Mouse (Mus musculus): ENCODE data around the gene Ocln. TPM values are rescaled to one million over a fixed set of nuclear protein-coding genes. Genes with fewer than 3 reads are reported as not detected.

Ocln gene
- polyA plus RNA-seq, 1 experiment from 2014 or later: 76.9 TPM

DNA sequence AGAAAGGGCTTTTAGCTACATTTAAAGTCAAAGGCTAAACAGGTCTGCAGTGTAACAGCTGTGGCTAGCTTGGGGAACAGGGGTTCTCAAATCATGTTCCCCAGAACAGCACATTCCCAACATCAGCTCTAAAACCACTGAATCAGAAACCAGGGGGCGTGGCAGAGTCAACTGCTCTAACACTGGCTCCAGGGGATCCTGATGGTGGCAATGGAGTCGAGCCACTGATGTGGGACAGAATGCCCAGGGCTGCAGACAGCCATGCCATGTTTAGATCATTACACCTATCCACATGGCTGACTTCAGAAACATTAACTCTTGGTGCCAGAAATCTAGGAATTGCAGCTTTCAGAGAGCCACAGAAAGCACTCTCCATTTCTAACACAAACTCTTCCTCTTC is 33.4 kb downstream of the Ocln start:
- Histone ChIP-seq H3K4me1 (ENCODE audit: insufficient read depth, low read depth, low read length) (no peaks in the 10 kb centered on the region), H3K27ac (ENCODE audit: low read length) (no peak overlapping the region), H3K4me2 (replicated peaks; ENCODE audit: low read depth, low read length) (no peak overlapping the region), H3K9ac (replicated peaks; ENCODE audit: low read depth) (no peak overlapping the region), H3K9me3 (ENCODE audit: low read length) (no peaks in the 10 kb centered on the region), H3K27me3 (replicated peaks; ENCODE audit: insufficient read depth, low read length) (no peaks in the 10 kb centered on the region), H3K36me3 (ENCODE audit: insufficient read depth, low read length) (no peaks in the 10 kb centered on the region), H3K4me3 (ENCODE audit: low read depth, low read length) (no peak overlapping the region)
- DNase-seq (ENCODE audit: low spot score) (no peak), ATAC-seq (no peak)
- 78% methylated on average over 2 of the region's 2 CpGs for WGBS
- TF ChIP-seq EP300 (IDR thresholded peaks at IDR 0.05) (no peak), CTCF (IDR thresholded peaks at IDR 0.05) (no peak)

DNA sequence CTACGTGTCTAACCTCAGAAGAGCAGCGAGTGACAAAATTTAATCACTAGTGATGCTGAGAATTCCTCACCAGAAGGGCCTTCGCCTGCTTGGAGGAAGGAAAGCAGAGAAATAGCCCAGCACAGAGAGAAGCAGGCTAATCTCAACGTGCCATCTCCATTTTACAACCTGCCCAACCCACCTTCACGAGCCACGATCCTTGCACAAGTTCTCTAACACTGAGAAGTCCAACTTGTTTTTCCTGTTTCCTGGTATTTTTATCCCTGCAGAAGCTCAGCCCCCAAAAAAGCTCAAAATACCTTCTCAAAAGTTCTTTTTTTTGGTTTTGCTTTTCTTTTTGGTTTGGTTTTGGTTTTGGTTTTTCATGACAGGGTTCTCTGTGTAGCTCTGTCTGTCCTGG is 34.3 kb downstream of the Ocln start:
- H3K4me3 ChIP-seq (ENCODE audit: low read depth, low read length): no peak overlapping the region
- H3K4me2 ChIP-seq (replicated peaks; ENCODE audit: low read depth, low read length): no peak overlapping the region
- DNase-seq (ENCODE audit: low spot score) (peak; percentile 82), ATAC-seq (peak; percentile 47)
- H3K36me3 ChIP-seq (ENCODE audit: insufficient read depth, low read length): no peaks in the 10 kb centered on the region
- WGBS: 51% methylated on average over 6 of the region's 6 CpGs
- H3K9ac ChIP-seq (replicated peaks; ENCODE audit: low read depth): no peak overlapping the region
- no peaks in the 10 kb centered on the region for H3K27me3 ChIP-seq (replicated peaks; ENCODE audit: insufficient read depth, low read length)
- no peaks in the 10 kb centered on the region for H3K4me1 ChIP-seq (ENCODE audit: insufficient read depth, low read depth, low read length)
- 0 out of 2 replicates have a peak overlapping the region, but pooled peaks have one; percentile 32 for H3K27ac ChIP-seq (ENCODE audit: low read length)
- TF ChIP-seq CTCF (IDR thresholded peaks at IDR 0.05) (no peak), EP300 (IDR thresholded peaks at IDR 0.05) (peak; percentile 47; the same call in 1 of the 2 replicates)
- H3K9me3 ChIP-seq (ENCODE audit: low read length): no peaks in the 10 kb centered on the region

DNA sequence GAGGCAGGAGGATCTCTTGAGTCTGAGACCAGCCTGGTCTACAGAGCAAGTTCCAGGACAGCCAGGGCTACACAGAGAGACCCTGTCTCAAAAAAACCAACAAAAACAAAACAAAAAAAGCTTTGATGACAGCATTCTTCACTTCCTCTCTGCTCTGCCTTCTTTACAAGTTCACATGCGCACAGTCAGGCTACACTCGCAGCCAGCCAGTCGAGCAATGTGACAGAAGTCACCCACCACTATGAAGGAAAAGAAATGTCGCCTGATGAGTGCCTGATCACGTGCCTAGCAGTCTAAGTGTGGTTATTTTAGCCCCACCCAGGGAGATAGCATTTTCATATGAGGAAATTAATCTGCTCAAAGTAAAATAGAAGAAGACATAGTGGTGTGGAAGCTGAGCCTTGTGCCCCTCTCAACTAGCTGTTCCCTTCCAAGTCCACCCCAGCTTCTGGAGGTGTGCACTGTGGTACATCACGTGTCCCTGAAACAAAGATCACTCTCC is 34.8 kb downstream of the Ocln start:
- no peak for TF ChIP-seq EP300 (IDR thresholded peaks at IDR 0.05)
- TF ChIP-seq CTCF (IDR thresholded peaks at IDR 0.05): no peak
- H3K27me3 ChIP-seq (replicated peaks; ENCODE audit: insufficient read depth, low read length): no peaks in the 10 kb centered on the region
- no peaks in the 10 kb centered on the region for H3K9me3 ChIP-seq (ENCODE audit: low read length)
- H3K36me3 ChIP-seq (ENCODE audit: insufficient read depth, low read length): no peaks in the 10 kb centered on the region
- DNase-seq (ENCODE audit: low spot score) (no peak), ATAC-seq (no peak)
- no peak overlapping the region for H3K9ac ChIP-seq (replicated peaks; ENCODE audit: low read depth)
- H3K4me3 ChIP-seq (ENCODE audit: low read depth, low read length): no peak overlapping the region
- WGBS: 58% methylated on average over 6 of the region's 6 CpGs
- H3K4me2 ChIP-seq (replicated peaks; ENCODE audit: low read depth, low read length): no peak overlapping the region
- H3K4me1 ChIP-seq (ENCODE audit: insufficient read depth, low read depth, low read length): no peaks in the 10 kb centered on the region
- peak overlapping the region; percentile 32; the same call in 1 of the 2 replicates for H3K27ac ChIP-seq (ENCODE audit: low read length)

DNA sequence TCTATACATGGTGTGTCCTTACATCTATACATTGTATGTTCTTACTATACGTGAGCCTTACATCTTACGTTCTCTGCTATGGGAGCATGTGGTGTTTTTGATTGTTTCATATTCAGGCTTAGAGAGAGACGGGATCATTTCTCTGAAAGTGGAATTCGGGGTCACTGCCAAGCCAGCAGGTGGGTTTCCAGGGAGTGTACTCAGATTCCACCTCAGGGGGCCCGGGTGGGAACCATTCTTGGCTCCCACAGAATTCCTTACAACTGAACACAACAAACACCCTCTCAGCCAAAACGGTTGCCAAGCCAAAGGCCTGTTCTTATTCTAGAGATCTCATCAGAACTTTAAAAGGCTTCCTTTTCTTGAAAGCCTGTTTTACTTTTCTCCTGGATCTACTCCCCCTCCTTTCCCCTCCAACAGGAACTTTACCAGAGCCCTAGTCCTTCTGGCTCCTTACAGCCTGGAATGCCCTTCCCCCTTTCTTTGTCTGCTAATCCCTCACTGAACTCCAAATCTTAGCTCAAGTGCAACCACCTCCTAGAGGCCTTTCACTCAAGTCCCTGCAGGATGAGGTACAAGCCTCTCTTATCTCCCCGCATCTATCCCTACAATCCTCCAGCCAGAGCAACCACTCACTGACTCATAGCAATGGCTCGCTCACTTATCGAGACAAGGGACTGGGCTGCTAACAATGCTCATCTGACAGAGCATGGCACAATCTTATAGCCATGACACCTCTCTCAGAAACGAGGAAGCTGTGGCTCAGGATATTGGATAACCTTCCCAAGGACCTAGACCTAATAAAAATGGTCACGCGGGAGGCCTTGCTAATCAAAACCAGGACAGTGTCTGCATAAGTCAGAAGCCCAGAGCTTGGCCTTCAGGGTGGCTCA is 36.1 kb downstream of the Ocln start:
- no peaks in the 10 kb centered on the region for H3K27me3 ChIP-seq (replicated peaks; ENCODE audit: insufficient read depth, low read length)
- TF ChIP-seq CTCF (IDR thresholded peaks at IDR 0.05): no peak
- peak; percentile 73 for TF ChIP-seq EP300 (IDR thresholded peaks at IDR 0.05)
- WGBS: 50% methylated on average over 12 of the region's 12 CpGs
- ATAC-seq (peak; percentile 81), DNase-seq (ENCODE audit: low spot score) (peak; percentile 61)
- H3K27ac ChIP-seq (ENCODE audit: low read length): peak overlapping the region; percentile 33; the same call in 1 of the 2 replicates
- H3K4me3 ChIP-seq (ENCODE audit: low read depth, low read length): no peak overlapping the region
- no peak overlapping the region for H3K9ac ChIP-seq (replicated peaks; ENCODE audit: low read depth)
- H3K4me2 ChIP-seq (replicated peaks; ENCODE audit: low read depth, low read length): 0 out of 2 replicates have a peak overlapping the region, but pooled peaks have one; percentile 9
- no peaks in the 10 kb centered on the region for H3K9me3 ChIP-seq (ENCODE audit: low read length)
- H3K36me3 ChIP-seq (ENCODE audit: insufficient read depth, low read length): no peaks in the 10 kb centered on the region
- peaks cover 5% of the 10 kb centered on the region; the same call in 1 of the 2 replicates for H3K4me1 ChIP-seq (ENCODE audit: insufficient read depth, low read depth, low read length)

DNA sequence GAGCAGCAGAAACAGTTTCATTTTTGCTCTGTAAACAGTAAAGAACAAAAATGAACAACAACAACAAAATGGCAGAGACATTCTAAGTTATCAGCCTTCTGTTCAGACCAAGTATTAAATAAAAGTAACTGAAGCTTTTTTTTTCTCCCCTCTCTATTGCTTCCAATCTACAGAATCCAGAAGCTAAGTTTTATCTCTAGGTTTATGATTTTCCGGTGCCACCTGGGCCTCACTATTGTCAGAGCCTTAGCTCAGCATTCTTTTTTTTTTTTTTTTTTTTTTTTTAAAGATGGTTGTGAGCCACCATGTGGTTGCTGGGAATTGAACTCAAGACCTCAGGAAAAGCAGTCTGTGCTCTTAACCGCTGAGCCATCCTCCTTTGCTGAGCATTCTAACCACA is 39.7 kb downstream of the Ocln start:
- Histone ChIP-seq H3K27me3 (replicated peaks; ENCODE audit: insufficient read depth, low read length) (no peaks in the 10 kb centered on the region), H3K27ac (ENCODE audit: low read length) (no peak overlapping the region), H3K4me1 (ENCODE audit: insufficient read depth, low read depth, low read length) (peaks cover 8% of the 10 kb centered on the region; the same call in 1 of the 2 replicates), H3K9ac (replicated peaks; ENCODE audit: low read depth) (no peak overlapping the region), H3K9me3 (ENCODE audit: low read length) (no peaks in the 10 kb centered on the region), H3K4me3 (ENCODE audit: low read depth, low read length) (no peak overlapping the region), H3K36me3 (ENCODE audit: insufficient read depth, low read length) (no peaks in the 10 kb centered on the region), H3K4me2 (replicated peaks; ENCODE audit: low read depth, low read length) (no peak overlapping the region)
- no peak for DNase-seq (ENCODE audit: low spot score)
- no peak for TF ChIP-seq EP300 (IDR thresholded peaks at IDR 0.05)
- TF ChIP-seq CTCF (IDR thresholded peaks at IDR 0.05): no peak
- ATAC-seq: no peak
- WGBS: 91% methylated on average over 2 of the region's 2 CpGs

DNA sequence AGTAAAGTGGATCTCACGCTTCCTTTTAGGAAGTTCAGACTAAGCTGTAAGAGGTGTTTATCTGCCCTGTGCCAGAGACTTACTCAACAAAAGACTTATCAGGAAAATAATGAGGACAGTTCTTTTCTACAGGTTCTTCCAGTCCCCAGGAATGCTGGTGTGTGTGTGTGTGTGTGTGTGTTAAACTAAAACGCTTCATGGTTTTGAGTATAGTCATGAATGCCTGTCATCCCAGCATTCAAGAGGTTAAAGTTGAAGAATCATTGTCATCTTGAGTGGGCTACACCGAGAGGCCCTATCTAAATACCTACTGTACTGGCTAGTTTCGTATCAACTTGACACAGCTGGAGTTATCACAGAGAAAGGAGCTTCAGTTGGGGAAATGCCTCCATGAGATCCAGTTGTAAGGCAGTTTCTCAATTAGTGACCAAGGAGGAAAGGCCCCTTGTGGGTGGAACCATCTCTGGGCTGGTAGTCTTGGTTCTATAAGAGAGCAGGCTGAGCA is 40.6 kb downstream of the Ocln start:
- Histone ChIP-seq H3K27ac (ENCODE audit: low read length) (peak overlapping the region; percentile 64), H3K27me3 (replicated peaks; ENCODE audit: insufficient read depth, low read length) (no peaks in the 10 kb centered on the region), H3K4me3 (ENCODE audit: low read depth, low read length) (no peak overlapping the region), H3K9me3 (ENCODE audit: low read length) (no peaks in the 10 kb centered on the region), H3K4me1 (ENCODE audit: insufficient read depth, low read depth, low read length) (peaks cover 8% of the 10 kb centered on the region; the same call in 1 of the 2 replicates), H3K9ac (replicated peaks; ENCODE audit: low read depth) (no peak overlapping the region), H3K4me2 (replicated peaks; ENCODE audit: low read depth, low read length) (no peak overlapping the region), H3K36me3 (ENCODE audit: insufficient read depth, low read length) (no peaks in the 10 kb centered on the region)
- DNase-seq (ENCODE audit: low spot score): no peak
- no peak; the same call in 1 of the 2 replicates for ATAC-seq
- WGBS: 35% methylated on average over 4 of the region's 4 CpGs
- TF ChIP-seq CTCF (IDR thresholded peaks at IDR 0.05): no peak
- TF ChIP-seq EP300 (IDR thresholded peaks at IDR 0.05): no peak; the same call in 1 of the 2 replicates

All from lung, postnatal 0 days (tissue).